Mouse (Mus musculus): ENCODE results near the gene Exoc6b.

DNA sequence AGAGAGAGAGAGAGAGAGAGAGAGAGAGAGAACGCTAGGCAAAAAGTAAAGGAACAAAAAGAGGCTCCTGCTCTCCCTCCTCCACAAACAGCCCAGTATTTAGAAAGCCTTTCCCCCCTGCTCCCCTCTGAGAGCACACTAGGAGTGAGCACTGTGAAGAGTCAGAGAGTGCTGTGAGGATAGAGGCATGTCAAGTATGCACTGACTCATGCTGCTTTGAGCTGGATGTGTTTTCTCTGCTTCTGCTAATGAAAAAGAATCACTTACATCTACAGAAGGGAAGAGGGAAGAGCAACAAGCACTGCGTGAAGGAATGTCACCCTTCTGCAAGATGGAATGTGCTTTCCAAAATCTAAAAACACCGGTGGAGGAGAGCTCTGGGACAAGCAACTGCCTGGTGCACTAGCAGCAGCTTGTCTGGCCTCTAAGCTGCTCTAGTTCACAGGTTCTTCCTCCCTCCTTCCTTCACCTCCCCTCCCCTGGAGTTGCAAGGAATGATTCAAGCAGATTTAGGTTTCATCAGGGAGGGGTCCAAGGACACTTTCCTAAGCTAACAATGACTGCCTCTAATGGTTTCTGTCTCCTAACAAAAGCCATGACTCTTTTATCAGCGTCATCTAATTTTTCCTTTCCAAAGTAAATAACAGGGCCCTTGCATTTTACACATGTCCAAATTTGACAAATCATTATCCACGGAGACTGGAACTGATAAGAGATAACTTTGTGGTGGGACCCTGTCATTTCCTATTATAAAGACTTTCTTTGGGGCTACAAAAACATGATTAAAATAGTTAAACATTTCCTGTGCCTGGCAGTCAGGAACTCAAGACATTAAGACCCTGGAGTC is 176.2 kb downstream of the Exoc6b start:
- TF ChIP-seq CTCF (IDR thresholded peaks at IDR 0.05; ENCODE audit: low read depth, low read length): no peak
- no peak for TF ChIP-seq GATA1 (IDR thresholded peaks at IDR 0.05; ENCODE audit: borderline replicate concordance, low read length)
- TF ChIP-seq TAL1 (conservative IDR thresholded peaks at IDR 0.05; ENCODE audit: low read depth, low read length): no peak
- TF ChIP-seq GATA2 (IDR thresholded peaks at IDR 0.05; ENCODE audit: borderline replicate concordance, low read depth, low read length): no peak

All from G1E (cell line).